Mouse (Mus musculus): ENCODE data around the gene Tmem97.
"Not testable (repeated sequence)": the region's sequence is repeated elsewhere in the genome, so short reads cannot be mapped to it uniquely, and the experiment has no call there.

Tmem97 gene

DNA sequence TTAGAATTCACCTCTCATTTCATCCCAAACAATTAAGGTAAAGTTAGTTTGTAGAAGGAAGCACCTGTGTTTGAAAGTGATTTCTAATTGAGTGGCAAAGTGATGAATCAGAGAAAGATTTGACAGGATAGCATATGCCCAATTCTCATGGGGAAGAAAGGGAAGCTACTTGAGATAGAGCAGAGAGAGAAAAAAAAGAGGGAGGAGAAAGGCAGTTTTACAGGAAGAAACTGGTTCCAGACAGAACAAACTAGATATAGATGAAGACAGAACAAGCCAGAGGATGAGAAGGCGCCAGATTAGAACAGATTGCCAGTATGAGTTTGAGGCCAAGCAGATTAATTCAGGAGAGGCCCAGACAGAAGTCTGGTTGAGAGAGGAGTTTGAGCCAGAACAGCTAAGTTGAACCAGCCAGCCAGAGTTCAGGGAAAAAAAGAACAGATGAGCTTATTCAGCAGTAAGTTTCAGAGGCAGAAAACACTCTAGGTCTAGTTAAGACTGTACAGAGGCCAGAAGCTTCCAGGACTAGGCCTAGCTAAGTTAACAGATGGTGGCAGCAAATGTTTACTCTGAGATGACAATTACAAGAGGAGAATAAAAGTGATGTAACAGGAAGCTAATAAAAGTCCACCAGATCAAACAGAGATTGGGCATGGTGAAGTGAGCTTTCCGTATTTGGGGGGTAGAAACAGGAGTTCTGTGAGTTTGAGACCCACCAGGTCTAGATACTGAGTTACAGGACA is 2.7 kb downstream of the Tmem97 start:
- DNase-seq: no peak

DNA sequence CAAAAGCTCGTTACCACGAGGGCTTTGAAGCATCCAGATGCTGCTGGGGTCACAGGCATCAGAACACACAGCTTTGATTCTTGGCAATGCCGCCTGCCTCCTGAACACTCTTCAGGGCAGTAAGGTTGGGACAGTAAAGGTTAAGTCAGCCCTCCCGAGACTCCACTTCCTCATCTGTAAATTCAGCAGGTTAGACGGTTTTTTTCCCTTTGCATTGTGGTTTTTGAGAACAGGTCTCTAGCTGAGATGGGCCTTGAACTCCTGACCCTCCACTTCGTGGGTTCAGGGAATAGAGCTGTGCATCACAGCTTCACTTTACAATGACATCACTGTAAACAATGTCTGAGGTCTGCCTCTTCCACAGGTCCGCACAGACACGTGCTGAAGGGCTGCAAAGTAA is 5.4 kb downstream of the Tmem97 start:
- DNase-seq: no peak

DNA sequence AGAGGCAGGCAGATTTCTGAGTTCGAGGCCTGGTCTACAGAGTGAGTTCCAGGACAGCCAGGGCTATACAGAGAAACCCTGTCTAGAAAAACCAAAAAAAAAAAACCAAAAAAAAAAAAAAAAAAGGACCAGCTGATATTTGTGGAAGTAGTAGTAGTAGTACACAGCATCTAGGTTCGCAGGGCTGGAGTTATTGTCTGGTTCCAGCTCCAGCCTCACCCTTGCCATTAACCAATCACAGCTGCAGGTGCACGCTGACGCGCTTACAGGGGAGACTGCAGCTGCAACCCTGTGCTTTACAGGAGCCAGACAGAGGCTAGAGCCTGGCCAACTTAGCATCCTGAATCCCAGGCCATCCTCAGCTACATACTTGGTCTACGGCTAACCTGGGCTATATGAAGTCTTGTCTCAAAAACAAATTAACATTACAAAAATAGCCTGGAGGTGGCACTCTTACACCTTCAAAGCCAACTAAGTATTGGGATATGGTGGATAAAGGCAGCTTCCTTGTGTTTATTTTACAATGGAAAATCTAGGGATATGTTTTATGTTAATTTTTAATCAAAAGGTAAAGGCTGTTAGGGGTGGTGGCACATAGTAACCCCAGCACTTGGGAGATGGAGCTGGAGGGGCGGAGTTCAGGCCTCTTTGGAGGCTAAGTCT is 6.0 kb downstream of the Tmem97 start:
- no peak for DNase-seq

DNA sequence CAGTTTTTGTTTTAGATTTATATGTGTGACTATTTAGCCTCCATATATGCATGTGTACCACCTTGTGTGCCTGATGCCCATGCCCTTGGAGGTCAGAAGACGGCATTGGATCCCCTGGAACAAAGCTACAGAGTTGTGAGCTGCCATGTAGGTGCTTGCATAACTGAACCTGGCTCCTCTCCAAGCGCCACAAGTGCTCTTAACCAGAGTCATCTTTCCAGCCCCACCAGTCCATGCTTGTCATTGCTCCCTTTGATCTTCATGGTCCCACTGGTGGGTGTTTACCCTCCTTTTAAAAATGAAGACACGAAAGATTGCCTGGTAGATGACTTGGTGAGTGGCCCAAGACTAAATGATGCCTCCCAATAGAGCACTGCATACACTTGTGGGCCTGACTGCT is 10.2 kb downstream of the Tmem97 start:
- DNase-seq: no peak

DNA sequence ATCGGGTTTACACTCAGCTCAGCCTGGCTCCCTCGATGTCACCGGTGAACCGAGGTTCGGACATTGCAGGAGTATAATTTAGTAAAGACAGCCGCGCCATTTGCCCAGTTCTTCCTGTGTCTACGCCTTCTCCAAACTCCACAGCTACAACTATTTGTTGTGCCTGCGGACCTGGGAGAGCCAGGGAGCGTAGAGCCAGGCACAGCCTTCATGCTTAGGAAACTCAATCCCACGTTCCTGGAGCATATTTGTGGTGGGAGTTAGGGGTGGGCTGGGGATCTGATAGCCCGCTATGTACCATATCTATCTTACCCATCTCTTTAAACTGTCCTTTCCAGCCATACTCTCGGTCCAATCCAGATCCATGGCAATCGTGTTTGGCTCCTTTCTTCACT is 13.9 kb downstream of the Tmem97 start:
- DNase-seq: no peak

DNA sequence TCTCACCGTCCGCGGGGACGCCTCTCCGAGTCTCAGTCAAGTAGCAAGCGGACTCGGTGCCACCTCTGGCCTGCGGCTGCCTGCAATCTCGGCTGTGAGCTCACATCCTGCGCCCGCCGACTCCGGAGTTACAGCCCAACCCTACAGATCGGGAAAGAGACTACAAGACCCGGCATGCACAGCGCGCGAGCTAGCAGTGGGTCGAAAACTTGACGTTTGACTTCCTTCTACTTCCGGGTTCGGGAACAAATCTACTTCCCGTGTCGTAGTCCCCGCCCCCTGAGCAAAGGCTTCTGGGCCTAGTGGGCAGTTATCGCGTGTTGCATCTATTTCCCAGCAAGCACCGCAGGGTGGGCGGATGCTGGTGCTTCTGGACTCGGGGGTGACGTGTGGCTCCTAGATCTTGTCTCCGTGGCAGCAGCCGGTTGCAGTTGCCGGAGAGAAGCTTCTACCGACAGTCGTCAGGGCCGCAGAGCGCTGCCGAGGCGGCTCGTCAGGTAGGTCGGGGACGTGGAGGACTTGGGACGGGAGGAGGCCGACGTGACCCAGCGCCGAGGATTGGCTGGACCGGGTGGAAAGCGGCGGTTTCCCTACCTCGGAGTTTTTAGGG is 14.4 kb downstream of the Tmem97 start, which contains the start of the genes Tnfaip1 and Ift20:
Tnfaip1 (minus strand) TSS at position 253 of the 610 bp plus-strand sequence.
Ift20 (plus strand) TSS at position 282 of the 610 bp plus-strand sequence.
- DNase-seq: peak; percentile 99

DNA sequence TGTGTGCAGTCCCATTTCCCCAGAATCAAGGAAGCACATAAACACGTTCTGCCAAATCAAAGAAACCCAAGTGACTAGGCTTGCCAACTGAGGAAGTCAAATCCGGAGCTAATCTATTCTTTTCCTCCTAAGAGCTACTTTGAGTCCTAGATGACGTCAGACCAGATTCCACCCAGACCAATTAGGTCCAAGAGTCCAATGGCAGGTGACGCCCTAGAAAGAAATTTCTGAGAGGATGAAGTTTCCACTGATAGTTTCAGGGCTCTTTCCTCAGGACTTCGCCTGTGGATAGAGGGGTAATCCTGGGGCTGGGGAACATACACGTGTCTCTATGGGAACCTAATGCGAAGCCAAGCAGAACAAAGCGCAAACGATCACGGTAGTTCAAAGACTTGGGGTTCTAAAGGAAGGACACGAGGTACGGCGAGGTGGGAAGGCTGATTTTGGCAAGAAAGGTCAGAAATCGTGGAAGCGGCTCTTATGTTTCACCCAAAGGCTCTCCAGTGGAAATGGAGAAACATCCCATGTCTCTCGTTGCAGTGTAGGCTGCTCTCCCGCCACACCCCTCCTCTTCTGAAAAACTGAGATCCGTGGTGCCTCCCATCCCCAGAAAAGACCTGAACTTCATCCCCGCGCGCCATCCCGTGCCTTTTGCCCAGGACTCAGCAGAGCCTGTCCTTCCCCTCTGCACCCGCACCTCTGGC is 15.0 kb downstream of the Tmem97 start:
- peak; percentile 74 for DNase-seq

DNA sequence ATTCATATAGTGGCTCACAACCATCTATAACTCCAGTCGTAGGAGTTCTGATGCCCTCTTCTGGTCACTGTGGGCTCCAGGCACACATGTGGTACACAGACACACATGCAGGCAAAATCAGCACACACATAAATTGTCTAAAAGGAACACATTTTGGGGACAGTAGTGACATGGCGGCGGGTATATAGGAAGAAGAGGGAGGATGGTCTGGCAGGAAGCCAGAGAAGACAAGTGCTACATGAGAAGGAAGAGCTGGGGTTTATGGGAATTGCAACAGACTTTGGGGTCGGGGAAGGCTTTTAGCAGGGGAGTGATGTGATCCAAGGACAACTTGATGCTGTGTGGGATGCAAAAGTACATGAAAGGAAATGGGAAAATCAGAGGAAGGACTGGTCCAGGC is 16.1 kb downstream of the Tmem97 start:
- no peak for DNase-seq

DNA sequence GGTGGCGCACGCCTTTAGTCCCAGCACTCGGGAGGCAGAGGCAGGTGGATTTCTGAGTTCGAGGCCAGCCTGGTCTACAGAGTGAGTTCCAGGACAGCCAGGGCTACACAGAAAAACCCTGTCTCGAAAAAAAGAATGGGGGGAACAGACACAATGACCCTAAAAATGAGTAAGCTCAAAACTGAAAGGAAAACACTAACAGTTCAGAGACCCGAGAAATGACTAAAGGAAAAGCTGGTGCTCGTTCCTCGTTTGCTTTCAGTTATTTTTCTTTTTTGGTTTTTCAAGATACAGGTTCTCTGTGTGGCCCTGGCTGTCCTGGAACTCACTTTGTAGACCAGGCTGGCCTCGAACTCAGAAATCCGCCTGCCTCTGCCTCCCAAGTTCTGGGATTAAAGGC is 19.1 kb downstream of the Tmem97 start:
- not testable (repeated sequence) for DNase-seq

DNA sequence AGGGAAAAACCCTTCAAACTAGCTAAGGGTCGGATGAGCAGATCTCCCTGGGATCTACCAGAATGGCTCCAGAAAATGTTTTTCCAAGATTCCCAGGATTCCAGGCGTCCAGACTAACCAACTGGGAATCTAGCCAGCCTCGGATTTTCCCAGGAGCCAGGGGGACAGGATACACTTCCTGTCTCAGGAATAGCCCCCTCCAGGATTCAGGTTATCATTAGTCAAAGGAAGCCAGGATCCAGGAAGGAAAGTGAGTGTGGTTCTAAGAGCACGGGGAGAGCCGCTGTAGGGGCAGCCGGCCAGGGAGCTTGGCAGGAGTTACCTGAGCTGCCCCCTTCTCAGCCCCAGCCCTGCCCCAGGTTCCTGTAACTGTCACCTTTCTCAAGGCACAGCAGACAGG is 19.5 kb downstream of the Tmem97 start:
- DNase-seq: no peak

DNA sequence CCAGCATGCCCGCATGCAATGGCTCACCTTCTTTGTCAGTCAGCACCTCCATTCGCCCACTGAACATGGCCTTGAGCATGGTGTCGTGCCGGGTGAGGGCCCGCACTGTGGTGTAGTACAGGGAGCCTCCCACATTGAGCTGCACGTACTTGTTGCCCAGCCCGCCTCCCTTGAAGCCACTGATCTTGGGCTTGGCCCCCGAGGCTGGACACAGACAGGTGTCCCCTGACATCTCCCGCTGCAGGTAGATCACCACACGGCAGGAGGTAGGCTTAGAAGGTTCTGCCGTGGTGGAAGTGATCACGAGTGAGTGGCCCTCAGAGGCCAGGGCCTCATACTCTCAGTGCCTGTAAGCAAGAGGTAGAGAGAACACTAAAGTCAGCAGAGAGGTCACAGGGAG is 20.6 kb downstream of the Tmem97 start:
- no peak for DNase-seq

DNA sequence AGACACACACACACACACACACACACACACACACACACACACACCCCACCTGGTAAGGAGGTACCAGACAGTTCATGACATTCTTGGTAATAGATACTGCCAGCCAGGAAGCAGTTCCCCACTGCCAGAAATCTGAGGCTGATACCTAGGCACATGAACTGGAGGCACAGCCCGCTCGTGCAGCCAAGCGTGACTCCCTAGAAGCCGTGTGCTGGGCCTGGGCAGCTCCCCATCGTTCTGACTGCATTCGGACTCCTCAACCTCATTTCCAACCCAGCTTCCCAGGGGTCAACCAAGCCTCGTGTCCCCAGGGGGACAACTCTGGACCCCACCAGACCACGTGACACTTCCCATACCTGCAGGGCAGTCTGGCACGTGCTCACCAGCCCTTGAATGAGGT is 21.9 kb downstream of the Tmem97 start:
- DNase-seq: no peak

DNA sequence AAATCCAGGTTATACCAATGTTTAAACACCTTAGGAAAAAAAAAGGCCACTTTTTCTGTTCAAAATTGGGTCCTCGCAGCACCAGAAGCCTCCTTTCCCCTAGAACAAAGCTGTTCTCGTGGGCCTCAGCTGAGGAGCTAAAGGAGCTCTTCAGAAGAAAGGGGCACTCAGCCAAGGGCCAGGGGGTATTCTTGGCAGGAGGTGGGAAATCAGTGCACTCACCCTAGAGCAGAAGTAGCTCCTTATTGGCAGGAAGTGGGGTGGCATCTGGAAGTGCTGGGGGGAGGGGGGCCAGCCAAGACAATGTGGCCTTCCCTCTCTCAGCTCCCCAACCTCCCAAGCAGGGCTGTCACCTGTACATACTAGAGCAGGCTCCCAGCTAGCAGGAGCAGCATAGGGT is 25.7 kb downstream of the Tmem97 start:
- DNase-seq: no peak

DNA sequence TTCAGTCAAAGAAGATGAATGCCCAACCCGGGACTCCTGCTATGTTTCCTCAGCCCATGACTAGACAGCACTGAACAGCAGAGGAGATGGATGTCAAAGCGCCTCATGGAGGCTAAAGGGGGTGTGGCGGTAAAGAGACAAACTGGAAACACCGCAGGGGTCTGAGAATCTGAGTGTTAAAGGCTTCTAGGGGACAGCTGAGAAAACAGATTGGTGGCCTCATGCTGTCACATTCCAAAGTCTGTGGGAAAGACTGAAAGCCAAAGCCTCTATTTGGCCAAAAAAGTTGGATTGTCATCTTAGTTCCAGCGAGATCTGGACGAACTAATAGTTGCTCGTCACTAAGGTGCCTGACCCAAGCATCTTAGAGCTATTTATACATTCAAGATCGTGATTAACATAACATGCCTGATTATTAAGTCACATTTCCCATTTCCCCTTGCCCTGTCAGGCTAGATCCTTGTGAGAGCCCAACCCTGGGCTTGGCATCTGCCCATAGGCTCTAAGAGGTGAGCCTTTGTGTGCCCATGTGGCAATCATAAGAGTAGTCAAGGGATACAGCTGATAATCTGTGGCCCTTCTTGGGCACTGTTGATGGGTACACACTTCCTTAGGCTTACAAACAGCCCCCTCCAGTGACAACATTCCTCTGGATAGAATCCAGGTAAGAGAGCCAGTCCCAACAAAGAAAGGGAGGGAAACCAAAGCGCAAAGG is 27.2 kb downstream of the Tmem97 start:
- DNase-seq: peak; percentile 49

DNA sequence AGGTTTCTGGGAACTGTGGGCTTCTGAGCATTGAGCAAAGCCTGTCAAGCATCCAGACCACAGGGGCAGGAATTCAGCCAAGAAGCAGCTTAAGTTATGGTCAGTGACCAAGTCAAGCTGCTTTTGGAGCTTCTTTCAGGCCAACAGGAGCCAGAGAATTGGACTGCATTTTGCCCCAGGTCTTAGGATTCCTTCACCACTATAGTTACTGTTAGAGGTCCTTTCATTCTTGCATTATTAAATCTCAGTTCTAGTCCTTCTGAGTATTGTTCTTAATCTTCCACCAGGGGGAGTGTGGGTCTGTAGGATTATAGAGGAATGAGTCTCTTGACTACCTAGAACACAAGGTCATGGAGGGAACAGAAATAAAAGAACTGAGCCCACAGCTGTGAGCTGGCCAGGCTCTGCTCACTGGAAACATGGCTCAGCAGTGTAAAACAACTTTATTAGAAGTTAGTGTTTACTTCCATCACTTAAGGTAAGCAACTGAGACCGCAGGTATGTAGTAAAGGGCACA is 28.0 kb downstream of the Tmem97 start:
- no peak for DNase-seq

DNA sequence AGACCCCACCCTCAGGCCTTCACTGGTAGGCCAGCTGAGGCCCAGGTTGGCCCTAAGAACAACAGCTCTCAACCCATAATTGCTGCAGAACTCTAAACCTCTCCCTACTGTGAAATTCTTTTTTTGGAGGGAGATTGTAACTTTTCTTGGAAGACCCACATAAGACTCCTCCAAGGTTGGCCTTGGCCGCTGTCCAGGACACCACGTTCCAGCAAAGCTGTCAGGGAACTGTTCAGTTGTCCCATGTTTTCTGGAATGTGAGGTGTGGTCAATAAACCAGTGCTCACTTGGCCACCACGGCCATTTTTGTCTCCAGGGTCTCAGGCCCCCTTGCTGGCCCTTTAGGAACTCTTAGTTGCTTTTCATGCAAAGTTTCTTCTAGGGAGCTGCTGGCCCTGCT is 28.7 kb downstream of the Tmem97 start:
- DNase-seq: no peak

DNA sequence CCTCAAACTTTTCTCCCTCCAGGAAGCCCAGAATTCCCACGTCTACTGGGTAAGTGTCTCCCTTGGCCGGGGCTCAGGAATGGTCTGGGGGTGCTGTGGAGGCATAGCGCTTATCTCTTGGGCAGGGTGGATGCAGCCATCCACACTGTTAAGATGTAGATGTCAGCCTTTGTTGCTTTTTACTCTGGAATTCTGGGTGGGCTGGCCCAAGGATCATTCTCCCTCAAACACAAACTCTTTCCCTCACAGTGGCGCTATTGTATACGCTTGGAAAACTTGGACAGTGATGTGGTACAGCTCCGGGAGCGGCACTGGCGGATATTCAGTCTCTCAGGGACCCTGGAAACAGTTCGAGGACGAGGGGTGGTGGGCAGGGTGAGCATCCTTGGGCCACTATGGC is 31.6 kb downstream of the Tmem97 start:
- DNase-seq: no peak

DNA sequence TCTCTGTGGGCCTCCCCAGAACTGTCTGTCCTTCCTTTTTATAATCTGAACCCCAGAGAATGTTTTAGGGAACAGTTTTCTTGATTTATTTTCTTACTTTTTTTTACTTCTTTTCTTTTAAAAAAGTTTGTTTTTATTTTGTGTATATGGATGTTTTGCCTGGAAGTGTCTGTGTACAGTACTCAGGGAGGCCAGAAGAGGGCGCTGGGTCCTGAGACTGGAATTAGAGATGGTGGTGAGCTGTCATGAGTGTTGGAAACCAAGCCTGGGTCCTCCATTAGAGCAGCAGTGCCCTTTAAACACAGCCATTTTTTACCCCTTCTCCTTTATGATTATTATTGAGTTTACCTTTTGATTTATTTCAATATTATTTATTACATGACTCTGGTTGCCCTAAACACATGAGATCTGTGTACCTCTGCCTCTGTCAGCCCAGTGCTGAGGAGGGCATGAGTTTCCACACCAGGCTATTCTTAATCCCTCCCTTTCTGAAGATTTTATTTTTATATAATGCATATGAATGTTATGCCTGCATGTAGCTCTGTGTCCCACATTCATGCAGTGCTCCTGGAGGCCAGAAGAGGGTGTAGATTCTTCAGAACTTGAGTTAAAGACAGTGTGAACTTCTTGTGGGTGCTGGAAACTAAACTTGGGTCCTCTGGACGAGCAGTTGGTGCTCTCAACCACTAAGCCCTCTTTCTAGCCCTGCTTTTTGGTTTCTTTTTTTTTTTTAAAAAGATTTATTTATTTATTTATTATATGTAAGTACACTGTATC is 34.8 kb downstream of the Tmem97 start:
- no peak for DNase-seq

DNA sequence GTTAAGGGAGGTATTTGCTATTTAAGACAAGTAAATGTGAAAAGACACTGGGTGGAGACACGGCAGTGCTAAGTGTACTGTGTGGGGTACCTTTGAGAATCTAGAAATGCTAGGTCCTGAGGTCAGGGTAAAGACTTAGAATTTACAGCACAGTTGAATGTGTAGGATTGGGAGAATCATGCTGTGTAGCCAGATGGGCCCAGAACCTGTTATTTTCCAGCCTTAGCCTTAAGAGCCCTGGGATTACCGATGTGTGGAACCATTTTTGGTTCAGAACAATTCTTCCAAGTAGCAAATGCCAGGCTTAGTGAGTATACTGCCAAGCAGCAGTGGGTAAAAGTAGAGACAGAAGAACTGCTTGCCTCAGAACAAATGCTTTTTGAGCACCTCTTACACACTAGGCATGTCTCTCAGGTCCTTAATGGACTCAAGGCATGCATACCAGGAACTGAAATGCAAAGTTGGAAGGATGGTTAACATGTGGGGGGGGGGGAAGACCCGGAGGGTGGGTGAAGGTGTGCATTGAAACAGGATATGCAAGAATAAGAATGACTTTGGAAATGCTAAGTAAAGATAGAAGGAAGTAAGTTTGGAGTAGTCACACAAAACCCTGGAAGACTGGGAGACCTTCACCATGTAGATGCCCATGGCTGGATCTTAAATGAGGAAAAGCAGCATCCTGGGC is 37.3 kb downstream of the Tmem97 start:
- no peak for DNase-seq

DNA sequence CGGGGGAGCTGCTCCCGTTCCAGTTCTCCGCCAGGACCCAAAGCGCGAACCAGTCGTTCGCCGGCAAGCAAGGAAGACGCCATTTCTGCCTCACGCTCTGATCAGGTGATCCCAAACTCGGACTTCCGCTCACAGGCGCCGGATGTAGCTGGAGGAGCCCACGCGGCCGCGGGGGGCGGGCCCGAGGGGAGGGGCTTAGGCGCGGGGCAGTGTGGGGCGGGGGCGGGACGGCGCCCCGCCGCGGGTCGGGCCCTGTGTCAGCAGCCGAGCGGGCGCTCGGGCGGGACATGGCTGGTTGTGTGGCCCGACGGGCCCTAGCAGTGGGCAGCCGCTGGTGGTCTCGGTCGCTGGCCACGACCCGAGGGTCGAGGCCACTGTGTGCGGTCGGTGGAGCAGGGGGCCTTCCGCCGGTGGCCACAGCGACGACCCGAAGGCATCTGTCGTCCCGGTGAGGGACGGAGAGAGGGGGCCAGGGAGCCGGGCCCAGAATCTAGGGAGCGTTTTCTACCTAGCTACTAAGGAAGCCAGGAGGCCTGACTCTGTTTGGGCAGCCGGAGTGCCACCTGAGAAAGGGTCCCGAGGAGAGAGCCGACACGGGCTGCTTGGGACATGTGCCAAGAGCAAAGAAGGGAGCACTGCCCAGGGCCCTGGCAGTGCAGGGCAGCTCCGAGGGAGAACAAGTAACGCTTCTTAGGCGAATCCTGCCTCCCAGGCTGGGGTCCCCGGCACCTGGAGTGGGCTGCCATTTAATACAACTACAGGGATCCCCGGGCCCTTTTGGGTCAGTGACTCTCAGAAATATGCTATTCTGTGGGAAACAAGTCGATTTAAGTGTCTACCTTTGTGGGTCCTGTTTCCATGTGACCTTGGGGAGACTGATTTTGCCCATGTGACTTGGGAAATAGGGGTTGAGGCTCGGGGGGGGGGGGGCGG is 38.3 kb downstream of the Tmem97 start, which contains the start of the genes Tmem199 and Poldip2:
Tmem199 (minus strand) TSS at position 148 of the 933 bp plus-strand sequence.
Poldip2 (plus strand) TSS at position 169 of the 933 bp plus-strand sequence.
- peak; percentile 97 for DNase-seq
